Mouse (Mus musculus): ENCODE measurements around the gene Wrnip1. TPM values are rescaled to one million over a fixed set of nuclear protein-coding genes. Genes with fewer than 3 reads are reported as not detected.
A peak's percentile ranks its signal among the peaks of the same experiment; 100 is the strongest.

The Wrnip1 gene
- total and polyA plus RNA-seq, 3 experiments, result 18.0 to 47.9 (median 26.7) TPM

DNA sequence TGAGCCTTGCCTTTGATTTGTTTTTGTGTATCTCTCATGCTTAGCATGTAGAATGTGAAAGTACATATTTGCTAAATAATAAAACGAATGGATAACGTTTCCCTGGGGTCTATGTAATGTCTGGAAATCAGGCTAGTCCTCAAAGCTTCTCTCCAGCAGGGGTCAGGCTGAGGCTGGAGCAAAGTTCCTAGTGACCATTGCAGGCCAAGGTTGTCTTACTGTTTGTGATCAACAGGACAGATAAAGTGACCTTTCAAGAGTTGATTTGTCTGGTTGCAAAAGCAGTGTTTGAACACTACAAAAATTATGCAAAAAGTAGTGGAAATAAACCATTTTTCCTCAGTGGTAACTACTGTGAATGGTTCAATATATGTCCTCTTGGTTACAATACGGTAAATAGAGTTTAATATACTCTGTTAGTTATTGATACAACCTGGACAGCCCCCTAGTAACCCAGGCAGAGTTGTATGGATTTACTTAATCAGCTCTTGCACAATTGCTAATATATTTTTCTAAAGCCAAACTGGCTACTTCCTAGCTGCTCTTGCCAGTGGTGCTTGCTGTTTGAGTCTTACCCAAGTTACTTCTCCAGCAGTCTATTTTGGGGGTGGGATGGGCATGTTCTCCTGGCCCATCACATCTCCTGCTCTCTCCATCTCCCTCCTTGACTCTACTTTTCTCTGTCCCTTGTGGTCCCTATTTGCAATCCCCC lies 25.4 kb downstream of the Wrnip1 start:
- Histone ChIP-seq H3K4me1 (ENCODE audit: insufficient read depth, low read depth, low read length) (no peaks in the 10 kb centered on the region), H3K27me3 (ENCODE audit: insufficient read depth, low read length) (peaks cover 4% of the 10 kb centered on the region; the same call in 1 of the 2 replicates), H3K4me3 (ENCODE audit: low read depth, low read length) (no peak overlapping the region), H3K9me3 (replicated peaks) (no peaks in the 10 kb centered on the region), H3K36me3 (replicated peaks) (peaks cover 21% of the 10 kb centered on the region)
- ATAC-seq (ENCODE audit: extremely low read depth, insufficient number of reproducible peaks, low FRiP score, poor library complexity, severe bottlenecking), result no peak
- DNase-seq (ENCODE audit: low spot score), result no peak
- TF ChIP-seq CTCF (IDR thresholded peaks at IDR 0.05; ENCODE audit: low read depth, low read length), result no peak
- TF ChIP-seq TAL1 (conservative IDR thresholded peaks at IDR 0.05; ENCODE audit: low read depth, low read length), result no peak
- TF ChIP-seq GATA1 (IDR thresholded peaks at IDR 0.05; ENCODE audit: borderline replicate concordance, low read length), result no peak
- TF ChIP-seq GATA2 (IDR thresholded peaks at IDR 0.05; ENCODE audit: borderline replicate concordance, low read depth, low read length), result no peak
- TF ChIP-seq POLR2AphosphoS5 (IDR thresholded peaks at IDR 0.05; ENCODE audit: insufficient replicate concordance, low read depth, low read length), result no peak

- DNase-seq (ENCODE audit: low spot score) (no peak), ATAC-seq (ENCODE audit: extremely low read depth, insufficient number of reproducible peaks, low FRiP score, poor library complexity, severe bottlenecking) (no peak)
- Histone ChIP-seq H3K36me3 (replicated peaks) (peaks cover 15% of the 10 kb centered on the region), H3K27me3 (ENCODE audit: insufficient read depth, low read length) (peaks cover 7% of the 10 kb centered on the region; the same call in 1 of the 2 replicates), H3K4me1 (ENCODE audit: insufficient read depth, low read depth, low read length) (no peaks in the 10 kb centered on the region), H3K4me3 (ENCODE audit: low read depth, low read length) (no peak overlapping the region), H3K9me3 (replicated peaks) (no peaks in the 10 kb centered on the region)
- TF ChIP-seq GATA1 (IDR thresholded peaks at IDR 0.05; ENCODE audit: borderline replicate concordance, low read length), result no peak
- TF ChIP-seq POLR2AphosphoS5 (IDR thresholded peaks at IDR 0.05; ENCODE audit: insufficient replicate concordance, low read depth, low read length), result no peak
- TF ChIP-seq GATA2 (IDR thresholded peaks at IDR 0.05; ENCODE audit: borderline replicate concordance, low read depth, low read length), result no peak
- TF ChIP-seq CTCF (IDR thresholded peaks at IDR 0.05; ENCODE audit: low read depth, low read length), result peak; percentile 57
These were observed 26.1 kb downstream of the Wrnip1 start for GRCm38 (mm10) chr13:32827951-32828350.

DNA sequence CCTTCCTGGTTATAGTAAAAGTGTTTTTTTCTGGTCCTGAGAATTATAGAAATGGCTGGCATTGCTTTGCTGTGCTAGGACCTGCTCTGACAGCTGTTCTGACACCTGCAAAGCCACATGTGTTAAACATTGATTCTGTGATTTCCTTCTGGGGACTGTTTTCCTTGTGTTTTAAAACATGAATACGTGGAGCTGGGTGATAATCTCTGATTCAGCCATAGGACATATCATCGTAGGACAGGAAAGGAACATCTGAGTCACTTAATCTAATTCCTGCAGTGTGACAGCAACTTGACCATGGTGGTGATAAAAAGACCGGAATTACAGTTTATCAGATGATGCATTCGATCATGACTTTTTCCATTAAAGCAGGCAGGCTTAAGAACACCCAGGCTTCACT lies 27.0 kb downstream of the Wrnip1 start:
- H3K36me3 ChIP-seq (replicated peaks), result peaks cover 9% of the 10 kb centered on the region
- no peaks in the 10 kb centered on the region for H3K9me3 ChIP-seq (replicated peaks)
- no peak overlapping the region for H3K4me3 ChIP-seq (ENCODE audit: low read depth, low read length)
- TF ChIP-seq TAL1 (conservative IDR thresholded peaks at IDR 0.05; ENCODE audit: low read depth, low read length) (no peak), POLR2AphosphoS5 (IDR thresholded peaks at IDR 0.05; ENCODE audit: insufficient replicate concordance, low read depth, low read length) (no peak), CTCF (IDR thresholded peaks at IDR 0.05; ENCODE audit: low read depth, low read length) (no peak), GATA2 (IDR thresholded peaks at IDR 0.05; ENCODE audit: borderline replicate concordance, low read depth, low read length) (no peak), GATA1 (IDR thresholded peaks at IDR 0.05; ENCODE audit: borderline replicate concordance, low read length) (no peak)
- peak; percentile 78 for ATAC-seq (ENCODE audit: extremely low read depth, insufficient number of reproducible peaks, low FRiP score, poor library complexity, severe bottlenecking)
- H3K27me3 ChIP-seq (ENCODE audit: insufficient read depth, low read length), result peaks cover 7% of the 10 kb centered on the region; the same call in 1 of the 2 replicates
- no peaks in the 10 kb centered on the region for H3K4me1 ChIP-seq (ENCODE audit: insufficient read depth, low read depth, low read length)
- no peak for DNase-seq (ENCODE audit: low spot score)

DNA sequence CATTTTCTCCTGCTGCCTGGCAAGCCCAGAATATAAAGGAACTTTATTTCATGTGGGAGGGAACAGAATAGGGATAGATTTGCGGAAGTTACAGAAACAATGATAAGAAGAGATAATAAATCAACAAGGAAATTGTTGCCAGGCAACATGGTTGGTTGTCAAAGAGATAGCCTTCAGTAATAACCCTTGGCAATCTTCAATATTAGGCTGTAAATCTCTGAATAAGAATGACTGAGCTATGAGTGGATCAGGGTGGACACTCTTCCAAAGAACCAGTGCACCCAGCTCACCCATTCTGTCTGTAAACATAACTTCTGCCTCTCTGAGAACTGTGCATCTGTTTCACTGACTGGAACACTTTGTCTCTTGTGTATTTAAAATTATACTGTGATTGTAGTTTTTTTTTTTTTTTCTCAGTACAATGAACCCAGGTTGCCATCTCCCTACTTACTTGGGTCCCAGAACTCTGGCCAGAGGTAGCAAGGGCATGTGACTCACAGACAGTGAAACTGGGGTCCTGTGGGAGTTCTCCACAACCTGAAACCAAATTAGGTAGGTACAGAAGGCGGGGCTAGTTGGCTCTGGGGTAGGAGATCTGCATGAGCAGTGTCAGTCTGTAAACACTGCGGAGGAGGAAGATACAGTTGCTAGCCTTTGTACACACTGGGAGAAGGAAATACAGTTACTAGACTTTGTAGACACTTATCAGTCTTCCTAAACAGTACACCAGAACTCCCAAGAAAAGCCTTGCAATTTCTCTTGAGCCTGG lies 29.9 kb downstream of the Wrnip1 start:
- H3K4me1 ChIP-seq (ENCODE audit: insufficient read depth, low read depth, low read length), result no peaks in the 10 kb centered on the region
- no peak for ATAC-seq (ENCODE audit: extremely low read depth, insufficient number of reproducible peaks, low FRiP score, poor library complexity, severe bottlenecking)
- no peak for DNase-seq (ENCODE audit: low spot score)

DNA sequence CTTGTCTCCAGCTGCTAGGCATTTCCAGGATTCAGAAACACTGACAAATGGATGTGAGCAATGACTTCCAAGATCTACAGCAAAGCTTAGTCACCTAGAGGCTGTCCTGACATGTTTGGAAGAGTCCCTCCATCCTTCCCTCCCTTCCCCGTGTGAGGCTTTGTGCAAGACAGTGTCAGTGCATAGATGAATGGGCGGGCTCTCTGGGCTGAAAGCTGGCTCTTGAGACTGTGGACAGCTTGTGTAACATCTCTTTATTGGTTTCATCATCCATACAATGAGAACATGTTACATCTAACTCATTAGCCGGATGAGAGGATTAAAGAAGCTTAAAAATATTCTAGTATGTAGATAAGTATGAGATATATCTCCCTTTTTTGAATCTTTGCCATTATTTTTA lies 30.9 kb downstream of the Wrnip1 start:
- no peaks in the 10 kb centered on the region for H3K4me1 ChIP-seq (ENCODE audit: insufficient read depth, low read depth, low read length)
- H3K9me3 ChIP-seq (replicated peaks), result no peaks in the 10 kb centered on the region
- DNase-seq (ENCODE audit: low spot score), result no peak
- no peaks in the 10 kb centered on the region for H3K36me3 ChIP-seq (replicated peaks)
- TF ChIP-seq GATA1 (IDR thresholded peaks at IDR 0.05; ENCODE audit: borderline replicate concordance, low read length) (no peak), GATA2 (IDR thresholded peaks at IDR 0.05; ENCODE audit: borderline replicate concordance, low read depth, low read length) (no peak), TAL1 (conservative IDR thresholded peaks at IDR 0.05; ENCODE audit: low read depth, low read length) (no peak), POLR2AphosphoS5 (IDR thresholded peaks at IDR 0.05; ENCODE audit: insufficient replicate concordance, low read depth, low read length) (no peak), CTCF (IDR thresholded peaks at IDR 0.05; ENCODE audit: low read depth, low read length) (no peak)
- ATAC-seq (ENCODE audit: extremely low read depth, insufficient number of reproducible peaks, low FRiP score, poor library complexity, severe bottlenecking), result no peak
- H3K4me3 ChIP-seq (ENCODE audit: low read depth, low read length), result no peak overlapping the region
- peaks cover 13% of the 10 kb centered on the region for H3K27me3 ChIP-seq (ENCODE audit: insufficient read depth, low read length)

More for the DNA sequence above, 29.9 kb downstream of the Wrnip1 start:
- Histone ChIP-seq H3K9me3 (replicated peaks) (no peaks in the 10 kb centered on the region), H3K4me3 (ENCODE audit: low read depth, low read length) (no peak overlapping the region), H3K36me3 (replicated peaks) (peaks cover under 1% of the 10 kb centered on the region), H3K27me3 (ENCODE audit: insufficient read depth, low read length) (peaks cover 13% of the 10 kb centered on the region; the same call in 1 of the 2 replicates)
- TF ChIP-seq TAL1 (conservative IDR thresholded peaks at IDR 0.05; ENCODE audit: low read depth, low read length) (no peak), CTCF (IDR thresholded peaks at IDR 0.05; ENCODE audit: low read depth, low read length) (no peak), POLR2AphosphoS5 (IDR thresholded peaks at IDR 0.05; ENCODE audit: insufficient replicate concordance, low read depth, low read length) (no peak), GATA2 (IDR thresholded peaks at IDR 0.05; ENCODE audit: borderline replicate concordance, low read depth, low read length) (no peak)

DNA sequence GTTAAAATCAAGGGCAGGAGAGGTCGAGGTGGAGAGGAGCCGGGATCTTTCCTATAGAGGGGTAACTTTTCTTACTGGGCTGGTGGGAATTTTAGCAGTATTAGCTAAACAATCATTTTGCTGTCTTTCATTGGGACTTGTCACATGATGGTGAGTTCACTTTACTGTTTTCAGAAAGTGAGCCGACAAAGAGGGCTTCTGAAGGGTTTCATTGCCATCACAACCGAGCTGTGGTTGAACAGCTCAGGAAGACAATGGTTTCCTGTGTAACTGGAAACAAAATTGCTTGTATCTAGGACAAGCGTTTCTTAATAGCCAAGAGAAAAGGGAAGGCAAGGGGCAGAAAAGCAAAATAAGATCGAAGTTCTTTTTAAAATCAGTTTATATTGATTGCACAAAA lies 31.4 kb downstream of the Wrnip1 start:
- no peak for ATAC-seq (ENCODE audit: extremely low read depth, insufficient number of reproducible peaks, low FRiP score, poor library complexity, severe bottlenecking)
- H3K4me3 ChIP-seq (ENCODE audit: low read depth, low read length), result no peak overlapping the region
- H3K4me1 ChIP-seq (ENCODE audit: insufficient read depth, low read depth, low read length), result no peaks in the 10 kb centered on the region
- H3K36me3 ChIP-seq (replicated peaks), result no peaks in the 10 kb centered on the region
- no peaks in the 10 kb centered on the region for H3K9me3 ChIP-seq (replicated peaks)
- TF ChIP-seq GATA2 (IDR thresholded peaks at IDR 0.05; ENCODE audit: borderline replicate concordance, low read depth, low read length) (no peak), POLR2AphosphoS5 (IDR thresholded peaks at IDR 0.05; ENCODE audit: insufficient replicate concordance, low read depth, low read length) (no peak), TAL1 (conservative IDR thresholded peaks at IDR 0.05; ENCODE audit: low read depth, low read length) (no peak), GATA1 (IDR thresholded peaks at IDR 0.05; ENCODE audit: borderline replicate concordance, low read length) (no peak), CTCF (IDR thresholded peaks at IDR 0.05; ENCODE audit: low read depth, low read length) (no peak)
- DNase-seq (ENCODE audit: low spot score), result no peak
- peaks cover 13% of the 10 kb centered on the region for H3K27me3 ChIP-seq (ENCODE audit: insufficient read depth, low read length)
